Mouse (Mus musculus): ENCODE results near the gene Sap30bp.

The Sap30bp gene

GRCm38 (mm10) chr11:116004186-116004823, 71.2 kb downstream of the Sap30bp start:
- DNase-seq = no peak

GRCm38 (mm10) chr11:116004840-116005700, 72.0 kb downstream of the Sap30bp start:
- peak; percentile 67 to 70 for DNase-seq

GRCm38 (mm10) chr11:116005701-116006419, 72.8 kb downstream of the Sap30bp start:
- no peak for DNase-seq

GRCm38 (mm10) chr11:116007095-116007850, 74.2 kb downstream of the Sap30bp start:
- peak; percentile 26 to 48 for DNase-seq

- DNase-seq = peak in 1 of 2 experiments; percentile 40
These were observed 75.3 kb downstream of the Sap30bp start for GRCm38 (mm10) chr11:116008411-116008810.

GRCm38 (mm10) chr11:116008832-116009375, 75.8 kb downstream of the Sap30bp start:
- peak; percentile 68 to 71 for DNase-seq

- DNase-seq = peak; percentile 92 to 96
These were observed 76.6 kb downstream of the Sap30bp start for GRCm38 (mm10) chr11:116009661-116010060.

GRCm38 (mm10) chr11:116010146-116010545, 77.1 kb downstream of the Sap30bp start:
- DNase-seq = no peak

- peak in 1 of 2 experiments; percentile 42 for DNase-seq
These were observed 77.9 kb downstream of the Sap30bp start for GRCm38 (mm10) chr11:116010948-116011347.

GRCm38 (mm10) chr11:116011529-116012261, 78.6 kb downstream of the Sap30bp start:
- DNase-seq = peak in 1 of 2 experiments; percentile 20

- DNase-seq = peak; percentile 73 to 76
These were observed 79.3 kb downstream of the Sap30bp start, which contains the start of gene Galk1 for GRCm38 (mm10) chr11:116012262-116012947. Galk1 (minus strand) TSS chr11:116012719.

GRCm38 (mm10) chr11:116014821-116015220, 81.7 kb downstream of the Sap30bp start:
- DNase-seq = peak in 1 of 2 experiments; percentile 31

All from cerebellum, postnatal 14 days (tissue).